Mouse (Mus musculus) intestine, embryonic 14.5 days (tissue): ENCODE measurements around the gene 6430628N08Rik. TPM values are rescaled to one million over a fixed set of nuclear protein-coding genes. Genes with fewer than 3 reads are reported as not detected.

ENCODE experiments used
- ATAC-seq: fragments of 200-750 bp; cut with Nextera tagmentation; replicated peaks from 2 replicates; pipeline ENCODE4 v1.8.0; 2017; ENCODE audit warnings: low read depth, moderate number of reproducible peaks, moderate TSS enrichment, moderate library complexity; ENCODE audit not compliant: low FRiP score, low TSS enrichment
- DNase-seq: peaks from one replicate; pipeline ENCODE4 v3.0.0-alpha.2; 2018; ENCODE audit warnings: low spot score
- H3K27ac ChIP-seq: fragments of 300-500 bp; sonication (generic); 2 replicates; pipeline ENCODE4 v1.5.1; 2014; ENCODE audit warnings: low read depth, mild to moderate bottlenecking, control low read depth
- H3K27me3 ChIP-seq: fragments of 300-500 bp; sonication (generic); replicated peaks from 2 replicates; pipeline ENCODE4 v1.6.1; 2014; ENCODE audit warnings: low read length, control low read depth; ENCODE audit not compliant: control insufficient read depth, insufficient read depth
- H3K36me3 ChIP-seq: fragments of 300-500 bp; sonication (generic); 2 replicates; pipeline ENCODE4 v1.6.1; 2014; ENCODE audit warnings: low read length, control low read depth; ENCODE audit not compliant: control insufficient read depth, insufficient read depth
- H3K4me1 ChIP-seq: fragments of 300-500 bp; sonication (generic); replicated peaks from 2 replicates; pipeline ENCODE4 v1.6.1; 2014; ENCODE audit warnings: low read length, control low read depth, mixed read lengths; ENCODE audit not compliant: control insufficient read depth, insufficient read depth
- H3K4me2 ChIP-seq: fragments of 300-500 bp; sonication (generic); 2 replicates; pipeline ENCODE4 v1.6.1; 2014; ENCODE audit warnings: low read length
- H3K4me3 ChIP-seq: fragments of 300-500 bp; sonication (generic); 2 replicates; pipeline ENCODE4 v1.5.1; 2014; ENCODE audit warnings: low read depth, low read length, control low read depth, mixed read lengths
- H3K9ac ChIP-seq: fragments of 300-500 bp; sonication (generic); 2 replicates; pipeline ENCODE4 v1.6.1; 2014; ENCODE audit warnings: mild to moderate bottlenecking, low read length
- H3K9me3 ChIP-seq: fragments of 300-500 bp; sonication (generic); 2 replicates; pipeline ENCODE4 v1.6.1; 2016; ENCODE audit warnings: low read length, control low read depth; ENCODE audit not compliant: control insufficient read depth
- WGBS: fragments of 180-500 bp; shearing (Covaris S2); extraction: QIAGEN DNeasy Blood & Tissue Kit; methylation state at CpG from one replicate; pipeline ENCODE4 v1.1.7; 2014; 5-methylcytosine and 5-hydroxymethylcytosine counted together
- polyA plus RNA-seq: library from polyadenylated mRNA; unstranded; fragments of >200 nt; fragmentation: Nextera tagmentation; extraction: Ambion mirVana; gene quantifications from 2 replicates; pipeline ENCODE4 v1.2.1, GENCODE M21; 2014

The 6430628N08Rik gene
- polyA plus RNA-seq, 1 experiment from 2014 or later = not detected

- 18% methylated on average over 5 of the region's 5 CpGs for WGBS
- Histone ChIP-seq H3K27ac (no peak overlapping the region), H3K9ac (no peak overlapping the region), H3K4me3 (no peak overlapping the region), H3K4me1 (no peaks in the 10 kb centered on the region), H3K9me3 (no peaks in the 10 kb centered on the region), H3K27me3 (peaks cover 82% of the 10 kb centered on the region), H3K36me3 (no peaks in the 10 kb centered on the region), H3K4me2 (no peak overlapping the region)
- peak; percentile 92 for DNase-seq
- ATAC-seq = no peak
These were observed 12.4 kb downstream of the 6430628N08Rik start for GRCm38 (mm10) chr4:115902816-115903215.

GRCm38 (mm10) chr4:115904375-115904774 lies 13.9 kb downstream of the 6430628N08Rik start:
- no peak overlapping the region for H3K4me3 ChIP-seq
- WGBS = 9% methylated on average over 12 of the region's 12 CpGs
- H3K27me3 ChIP-seq = peaks cover 76% of the 10 kb centered on the region
- no peaks in the 10 kb centered on the region for H3K36me3 ChIP-seq
- no peak for ATAC-seq
- no peak overlapping the region for H3K4me2 ChIP-seq
- no peak for DNase-seq
- no peaks in the 10 kb centered on the region for H3K4me1 ChIP-seq
- no peak overlapping the region for H3K9ac ChIP-seq
- no peak overlapping the region for H3K27ac ChIP-seq
- no peaks in the 10 kb centered on the region for H3K9me3 ChIP-seq

GRCm38 (mm10) chr4:115905701-115906100 lies 15.2 kb downstream of the 6430628N08Rik start:
- Histone ChIP-seq H3K9ac (no peak overlapping the region), H3K27me3 (peaks cover 63% of the 10 kb centered on the region), H3K4me2 (no peak overlapping the region), H3K36me3 (no peaks in the 10 kb centered on the region), H3K4me1 (no peaks in the 10 kb centered on the region), H3K27ac (no peak overlapping the region), H3K4me3 (no peak overlapping the region), H3K9me3 (no peaks in the 10 kb centered on the region)
- 16% methylated on average over 7 of the region's 7 CpGs for WGBS
- DNase-seq (no peak), ATAC-seq (no peak)

DNA sequence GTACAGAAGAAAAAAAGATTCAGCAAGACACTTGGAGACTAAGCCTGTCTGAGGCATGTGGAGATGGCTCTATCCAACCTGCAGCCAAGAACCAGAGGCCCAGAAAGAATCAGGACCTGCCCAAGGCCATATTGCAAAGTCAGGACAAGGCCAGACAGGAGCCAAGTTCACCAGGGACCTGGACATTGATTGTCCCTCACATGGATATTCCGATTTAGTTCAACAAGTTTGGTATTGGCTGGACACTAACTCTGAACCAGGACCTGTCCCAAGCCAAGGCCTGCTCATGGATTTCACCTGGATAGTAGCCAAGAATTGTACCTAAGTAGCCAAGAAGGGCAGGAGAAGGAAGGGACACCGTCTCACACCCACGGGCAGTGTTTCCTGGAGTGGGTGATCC lies 16.3 kb downstream of the 6430628N08Rik start:
- 79% methylated on average over 3 of the region's 3 CpGs for WGBS

GRCm38 (mm10) chr4:115907994-115908393 lies 17.5 kb downstream of the 6430628N08Rik start:
- peaks cover 48% of the 10 kb centered on the region for H3K27me3 ChIP-seq
- H3K9me3 ChIP-seq = no peaks in the 10 kb centered on the region
- no peak for ATAC-seq
- H3K9ac ChIP-seq = no peak overlapping the region
- H3K4me1 ChIP-seq = no peaks in the 10 kb centered on the region
- no peak overlapping the region for H3K4me3 ChIP-seq
- H3K4me2 ChIP-seq = no peak overlapping the region
- H3K36me3 ChIP-seq = no peaks in the 10 kb centered on the region
- WGBS = 45% methylated on average over 1 of the region's 1 CpGs
- H3K27ac ChIP-seq = no peak overlapping the region
- DNase-seq = no peak

More for the DNA sequence above, 16.3 kb downstream of the 6430628N08Rik start:
- ATAC-seq (no peak), DNase-seq (no peak)
- H3K4me2 ChIP-seq = no peak overlapping the region
- H3K9me3 ChIP-seq = no peaks in the 10 kb centered on the region
- no peaks in the 10 kb centered on the region for H3K4me1 ChIP-seq
- peaks cover 52% of the 10 kb centered on the region for H3K27me3 ChIP-seq
- H3K27ac ChIP-seq = no peak overlapping the region
- no peak overlapping the region for H3K9ac ChIP-seq
- H3K4me3 ChIP-seq = no peak overlapping the region
- H3K36me3 ChIP-seq = no peaks in the 10 kb centered on the region

DNA sequence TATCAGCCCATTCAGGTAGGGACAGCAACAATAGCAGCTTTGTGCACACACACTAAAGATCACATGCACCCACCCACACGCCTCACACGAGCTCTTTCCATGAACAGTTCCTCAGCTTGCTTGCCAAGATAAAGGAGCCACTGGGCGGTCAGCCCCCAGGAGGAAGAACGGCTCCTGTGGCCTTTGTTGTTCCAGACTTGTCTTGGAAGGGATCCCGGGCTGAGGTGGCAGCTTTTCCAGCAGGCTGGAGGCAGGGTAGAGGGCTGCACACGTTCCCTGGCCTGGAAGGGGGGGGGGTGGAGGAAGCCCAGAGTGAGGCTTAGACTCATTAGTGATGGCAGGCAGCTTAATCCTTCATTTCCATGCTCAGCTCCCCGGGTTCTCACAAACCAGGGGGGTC lies 18.2 kb downstream of the 6430628N08Rik start:
- Histone ChIP-seq H3K4me3 (no peak overlapping the region), H3K4me2 (no peak overlapping the region), H3K36me3 (no peaks in the 10 kb centered on the region), H3K9ac (no peak overlapping the region), H3K27me3 (peaks cover 42% of the 10 kb centered on the region), H3K4me1 (no peaks in the 10 kb centered on the region), H3K9me3 (no peaks in the 10 kb centered on the region), H3K27ac (no peak overlapping the region)
- 28% methylated on average over 7 of the region's 7 CpGs for whole genome bisulfite sequencing
- DNase-seq (no peak), ATAC-seq (no peak)

GRCm38 (mm10) chr4:115911586-115911985 lies 21.1 kb downstream of the 6430628N08Rik start:
- Histone ChIP-seq H3K4me3 (no peak overlapping the region), H3K9ac (no peak overlapping the region), H3K9me3 (no peaks in the 10 kb centered on the region), H3K4me2 (no peak overlapping the region), H3K27me3 (peaks cover 19% of the 10 kb centered on the region; the same call in 1 of the 2 replicates), H3K4me1 (no peaks in the 10 kb centered on the region), H3K36me3 (no peaks in the 10 kb centered on the region), H3K27ac (no peak overlapping the region)
- DNase-seq (no peak), ATAC-seq (no peak)
- WGBS = 5% methylated on average over 4 of the region's 4 CpGs

DNA sequence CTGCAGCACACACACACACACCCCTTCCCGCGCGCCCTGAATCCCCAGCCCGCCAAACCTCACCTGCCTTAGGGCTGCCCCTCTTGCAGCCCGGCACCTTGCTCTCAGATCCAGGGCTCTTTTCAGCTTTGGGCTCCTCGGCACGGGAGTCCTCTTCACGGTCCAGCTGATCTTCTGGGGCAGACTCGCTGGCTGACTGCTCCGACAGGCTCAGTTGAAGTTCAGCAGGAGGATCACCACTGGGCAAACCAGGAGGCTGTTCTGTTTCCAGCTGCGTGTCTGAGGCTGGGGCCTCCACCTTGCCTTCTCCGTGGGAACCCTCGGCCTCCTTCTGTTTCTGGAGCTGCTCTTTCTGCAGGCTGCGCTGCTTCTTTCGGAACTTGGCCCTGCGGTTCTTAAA lies 29.4 kb downstream of the 6430628N08Rik start:
- WGBS = 80% methylated on average over 16 of the region's 16 CpGs
- H3K9ac ChIP-seq = no peak overlapping the region
- H3K4me2 ChIP-seq = no peak overlapping the region
- peaks cover 22% of the 10 kb centered on the region for H3K27me3 ChIP-seq
- no peak for ATAC-seq
- DNase-seq = no peak
- no peak overlapping the region for H3K27ac ChIP-seq
- H3K9me3 ChIP-seq = no peaks in the 10 kb centered on the region
- no peaks in the 10 kb centered on the region for H3K4me1 ChIP-seq
- H3K4me3 ChIP-seq = no peak overlapping the region
- no peaks in the 10 kb centered on the region for H3K36me3 ChIP-seq

GRCm38 (mm10) chr4:115922688-115923087 lies 32.2 kb downstream of the 6430628N08Rik start:
- Histone ChIP-seq H3K27ac (no peak overlapping the region), H3K4me2 (no peak overlapping the region), H3K36me3 (no peaks in the 10 kb centered on the region), H3K9me3 (no peaks in the 10 kb centered on the region), H3K4me3 (no peak overlapping the region), H3K27me3 (peaks cover 15% of the 10 kb centered on the region), H3K9ac (no peak overlapping the region), H3K4me1 (no peaks in the 10 kb centered on the region)
- ATAC-seq (no peak), DNase-seq (no peak)
- 85% methylated on average over 5 of the region's 5 CpGs for WGBS
